Mouse (Mus musculus) heart, adult 8-10 months (tissue): ENCODE results near the gene Prkrip1. TPM values are rescaled to one million over a fixed set of nuclear protein-coding genes. Genes with fewer than 3 reads are reported as not detected.

Experiments used
- DNase-seq: peaks from one replicate; pipeline ENCODE4 v3.0.0; 2022; ENCODE audit warnings: low spot score
- total RNA-seq, 4 experiments: library from RNA; stranded (reverse); gene quantifications; 2 replicates each; pipeline ENCODE4 v1.2.4; 2022

Prkrip1 gene
- total RNA-seq, result 10 to 100 TPM; 14.8 to 21.1 (median 19.0) TPM

DNA sequence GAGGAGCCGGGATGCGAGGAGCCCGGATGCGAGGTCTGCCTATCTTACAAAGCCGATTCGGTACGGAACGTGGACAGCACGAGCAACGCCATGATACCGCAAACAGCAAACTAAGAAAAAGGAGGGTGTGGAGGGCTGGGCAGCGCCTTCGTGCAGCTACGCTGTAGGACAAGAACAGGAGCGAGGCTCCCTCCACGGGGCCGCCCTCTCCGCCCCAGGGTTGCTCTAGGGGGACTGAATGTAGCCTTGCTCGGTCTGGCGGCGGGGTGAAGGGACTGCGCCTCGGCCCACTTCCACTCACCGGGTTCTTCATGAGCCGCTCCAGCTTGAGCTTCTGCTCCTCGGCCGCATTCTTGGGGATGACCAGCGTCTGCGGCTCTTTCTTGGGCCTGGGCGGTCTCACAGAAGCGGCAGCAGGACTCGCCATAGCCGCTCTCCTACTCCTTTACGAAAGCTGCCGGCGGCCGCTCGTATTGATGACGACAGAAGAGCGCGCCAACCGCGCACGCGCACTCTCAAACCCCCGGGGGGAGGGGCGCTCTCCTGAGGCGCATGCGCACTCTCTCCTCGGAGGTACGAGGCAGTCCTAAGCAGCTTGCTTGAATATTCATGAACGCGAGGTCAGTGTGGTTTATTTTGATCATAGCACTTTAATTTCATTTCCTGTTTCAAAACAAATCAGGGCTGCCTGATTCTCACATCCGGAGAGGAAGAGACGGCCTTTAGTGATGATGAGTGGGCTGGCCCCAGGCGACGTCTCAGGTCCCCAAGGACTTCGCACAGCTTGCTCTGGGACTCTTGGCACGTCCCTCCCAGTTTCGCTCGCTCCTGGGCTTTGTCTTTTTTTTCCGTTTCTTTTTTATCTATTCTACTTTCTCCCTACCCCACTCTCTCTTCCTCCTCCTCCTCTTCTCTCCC, at the start of gene Prkrip1:
Prkrip1 (minus strand) TSS at position 490 of the 918 bp plus-strand sequence.
- DNase-seq, result peak; percentile 93

- no peak for DNase-seq
Measured at GRCm38 (mm10) chr5:136248441-136248840, 49.7 kb upstream of the Prkrip1 start.

DNA sequence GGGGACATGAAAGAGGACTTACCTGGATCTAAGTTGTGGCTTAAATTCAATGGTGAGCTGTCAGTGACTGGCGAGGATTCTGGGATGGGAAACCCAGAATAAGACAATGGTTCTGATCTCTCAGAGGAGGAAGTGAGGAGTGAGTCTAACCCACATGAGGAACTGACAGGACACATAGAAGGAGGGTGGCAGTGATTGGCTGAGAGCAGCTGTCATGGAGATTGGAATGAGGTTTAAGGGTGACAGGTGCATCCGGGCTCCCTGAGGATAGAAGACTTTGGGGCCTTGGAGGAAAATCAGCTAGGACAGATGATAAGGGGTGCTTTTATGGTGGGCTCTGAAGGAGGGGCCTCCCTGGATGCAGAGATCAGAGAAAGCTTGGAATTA, 47.7 kb upstream of the Prkrip1 start, which contains the start of gene Sh2b2:
Sh2b2 (minus strand) TSS at position 105 of the 387 bp plus-strand sequence.
- no peak for DNase-seq

DNA sequence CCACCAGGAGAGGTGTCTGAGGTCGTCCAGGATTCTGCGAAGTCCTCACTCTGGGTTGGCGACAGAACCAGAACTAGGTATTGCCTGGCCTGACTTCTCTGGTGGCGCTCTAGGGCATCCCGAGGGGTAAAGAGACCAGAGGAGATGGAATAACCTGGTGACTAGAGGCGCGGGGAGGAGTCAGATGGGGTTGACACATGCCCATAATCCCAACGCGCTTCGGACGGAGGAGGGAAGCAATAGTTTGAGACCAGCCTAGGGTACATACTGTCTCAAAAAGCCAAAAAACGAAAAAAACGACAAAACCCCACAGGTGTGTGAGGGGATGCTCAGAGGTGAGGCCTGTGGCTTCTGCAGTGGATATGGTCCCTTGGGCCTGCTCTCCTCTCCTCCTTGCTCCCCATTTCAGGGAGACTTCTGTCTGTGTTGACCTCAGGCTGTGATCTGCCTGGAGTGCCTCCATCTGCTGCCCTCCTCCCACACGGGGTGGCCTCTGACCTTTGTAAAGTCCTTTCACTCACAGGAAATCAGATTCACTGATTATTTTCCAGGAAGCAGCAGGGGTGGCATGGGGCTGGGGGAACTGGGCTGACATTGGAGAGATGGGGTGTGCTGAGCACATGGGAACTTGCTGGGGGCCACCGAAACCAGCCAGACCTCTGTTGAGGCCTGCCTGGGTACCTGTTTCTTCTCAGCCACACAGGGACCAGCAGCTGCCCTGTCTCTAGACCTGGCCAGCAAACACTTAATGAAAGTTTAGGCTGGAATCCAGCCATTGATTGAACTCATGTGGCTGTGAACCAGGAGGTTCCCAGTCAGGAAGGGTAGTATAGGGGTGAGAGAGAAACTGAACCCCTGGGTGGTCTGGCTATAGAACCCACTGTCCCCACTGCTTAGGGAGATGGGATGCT, 47.0 kb upstream of the Prkrip1 start:
- DNase-seq, result no peak

DNA sequence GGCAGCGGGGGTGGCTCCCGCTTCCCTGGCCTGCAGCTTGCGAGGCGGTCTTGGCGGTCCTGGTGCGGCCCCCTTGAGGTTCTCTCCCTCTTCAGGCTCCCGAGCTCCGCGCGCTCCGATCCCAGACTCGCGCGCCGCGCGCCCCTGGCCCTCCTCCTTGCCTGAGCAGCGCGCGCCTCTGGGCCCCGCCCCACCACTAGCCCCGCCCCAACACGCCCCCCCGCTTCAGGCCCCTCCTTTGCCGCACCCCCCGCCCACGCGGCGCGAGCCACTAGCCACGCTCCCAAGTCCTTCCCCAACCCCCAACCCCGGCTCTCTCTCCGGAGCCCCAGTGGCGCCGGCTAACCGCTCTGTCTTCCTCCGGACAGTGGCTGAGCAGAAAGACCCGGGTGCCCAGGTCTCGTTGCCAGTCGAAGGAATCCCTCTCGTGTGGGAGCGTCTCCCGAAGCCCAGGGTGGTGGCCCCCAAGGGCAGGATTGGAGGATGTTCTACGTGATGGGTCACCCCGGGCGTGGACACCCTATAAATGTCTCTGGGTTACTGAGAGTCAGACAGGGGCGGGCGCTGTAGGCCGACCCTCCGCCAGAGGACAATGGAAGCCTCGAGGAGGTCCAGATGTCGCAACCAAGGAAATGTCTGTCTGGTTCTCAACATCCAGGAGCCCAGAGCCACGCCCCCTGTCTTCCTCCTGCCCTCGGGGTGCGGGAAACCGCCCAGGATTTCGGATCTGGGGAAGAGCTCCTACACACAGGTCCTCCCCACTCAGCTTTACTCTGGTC, 46.2 kb upstream of the Prkrip1 start:
- peak; percentile 73 for DNase-seq

GRCm38 (mm10) chr5:136243851-136244761, 45.3 kb upstream of the Prkrip1 start:
- no peak for DNase-seq

DNA sequence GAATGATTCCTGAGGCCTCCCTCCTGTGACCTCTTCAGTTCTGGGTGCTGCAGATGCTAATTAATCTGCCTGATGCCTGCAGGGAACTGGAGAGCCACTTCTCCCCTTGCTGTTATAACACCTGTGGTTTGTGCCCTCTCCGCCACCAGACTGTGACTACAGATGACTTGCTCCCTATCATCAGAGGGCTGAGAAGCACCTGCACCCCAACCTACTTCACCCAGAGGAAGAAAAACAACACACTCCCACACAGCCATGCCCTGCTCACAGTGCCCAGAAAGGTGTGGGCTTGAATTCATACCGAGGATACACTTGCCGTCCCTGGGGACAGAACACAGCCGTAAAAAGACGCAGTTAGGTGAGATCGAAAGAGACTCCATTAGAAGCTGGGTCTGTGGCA, 42.4 kb upstream of the Prkrip1 start:
- DNase-seq, result no peak

DNA sequence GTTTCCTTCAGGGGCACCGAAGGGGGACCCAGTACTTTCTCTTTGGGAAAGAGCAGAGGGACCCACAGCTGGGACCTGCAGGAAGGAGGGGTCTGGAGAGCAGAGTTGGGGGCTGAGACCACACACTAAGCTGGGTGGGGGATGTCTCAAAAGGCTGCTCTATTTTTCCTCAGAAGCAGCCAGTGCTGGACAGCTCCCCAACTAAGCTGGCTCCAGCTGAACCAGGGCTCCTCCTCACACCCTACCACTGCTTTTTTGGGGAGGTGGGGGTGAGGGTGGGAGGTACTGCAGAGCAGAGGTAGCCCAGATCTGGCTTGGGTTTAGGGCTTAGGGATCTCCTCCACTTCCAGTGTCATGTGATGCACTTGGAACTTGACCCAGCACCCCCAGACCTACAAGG, 41.6 kb upstream of the Prkrip1 start:
- no peak for DNase-seq

DNA sequence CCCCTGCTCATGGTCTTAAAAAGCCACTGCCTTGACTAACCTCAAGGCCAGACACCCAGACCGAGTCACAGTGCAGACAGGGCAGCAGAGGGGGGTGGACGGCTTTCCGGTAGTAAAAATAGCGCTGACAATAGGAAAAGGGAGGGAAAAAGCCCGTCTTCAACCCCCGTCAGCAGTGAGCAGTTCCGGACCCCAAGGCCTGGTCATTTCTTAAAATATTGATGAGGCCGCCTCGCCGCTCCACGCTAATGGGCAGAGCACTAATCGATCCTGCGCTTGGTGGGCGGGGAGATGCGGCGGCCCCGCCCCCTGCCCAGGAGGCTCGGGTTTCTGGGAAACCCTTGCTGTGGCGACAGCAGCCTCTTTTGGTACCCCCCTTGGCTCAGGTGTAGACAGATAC, 38.8 kb upstream of the Prkrip1 start:
- DNase-seq, result no peak

DNA sequence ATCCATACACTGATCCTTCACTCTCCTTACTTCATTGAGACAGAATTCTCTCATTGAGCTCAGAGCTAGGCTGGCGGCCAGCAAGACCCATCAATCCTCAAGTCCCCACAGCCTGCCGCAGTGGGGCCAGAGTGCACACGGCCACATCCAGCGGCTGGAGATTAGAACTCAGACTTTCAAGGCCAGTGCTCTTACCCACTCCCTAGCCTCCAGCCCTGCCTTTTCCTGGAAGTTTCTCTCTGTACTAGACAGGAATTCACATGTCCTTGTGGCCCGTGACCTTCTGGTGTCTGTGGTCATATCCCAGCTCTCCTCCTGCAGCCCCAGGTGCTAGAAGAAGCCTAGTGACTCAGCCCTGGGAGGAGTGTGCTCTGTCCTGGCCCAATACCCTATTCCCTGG, 37.8 kb upstream of the Prkrip1 start:
- DNase-seq, result no peak

GRCm38 (mm10) chr5:136230348-136231035, 31.7 kb upstream of the Prkrip1 start:
- DNase-seq, result no peak

- DNase-seq, result no peak
Measured at GRCm38 (mm10) chr5:136226246-136226876, 27.6 kb upstream of the Prkrip1 start.

- no peak for DNase-seq
Measured at GRCm38 (mm10) chr5:136218585-136218984, 19.8 kb upstream of the Prkrip1 start.

DNA sequence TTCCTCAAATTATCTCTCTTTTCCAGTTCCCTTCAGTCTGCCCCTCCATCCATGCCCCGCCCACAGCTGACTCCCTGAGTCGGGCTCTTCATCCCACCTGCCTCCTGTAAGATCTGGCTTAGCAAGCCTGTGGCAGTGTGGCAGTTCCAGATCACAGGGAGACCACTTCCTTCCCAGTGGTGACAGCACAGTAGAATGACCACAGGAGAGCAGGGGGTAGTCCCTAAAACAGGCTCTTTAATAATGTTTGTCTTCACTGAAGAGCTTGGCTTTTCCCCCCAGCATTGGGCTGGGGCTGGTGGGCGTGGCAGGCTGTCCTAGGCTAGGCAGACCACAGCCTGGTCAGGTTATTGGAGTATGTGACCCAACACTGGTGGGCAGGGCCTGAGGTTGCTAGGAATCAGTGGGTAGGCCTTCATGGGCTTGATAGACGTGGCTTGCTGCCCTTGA, 19.2 kb upstream of the Prkrip1 start:
- DNase-seq, result no peak

GRCm38 (mm10) chr5:136217004-136217665, 18.4 kb upstream of the Prkrip1 start:
- DNase-seq, result no peak

DNA sequence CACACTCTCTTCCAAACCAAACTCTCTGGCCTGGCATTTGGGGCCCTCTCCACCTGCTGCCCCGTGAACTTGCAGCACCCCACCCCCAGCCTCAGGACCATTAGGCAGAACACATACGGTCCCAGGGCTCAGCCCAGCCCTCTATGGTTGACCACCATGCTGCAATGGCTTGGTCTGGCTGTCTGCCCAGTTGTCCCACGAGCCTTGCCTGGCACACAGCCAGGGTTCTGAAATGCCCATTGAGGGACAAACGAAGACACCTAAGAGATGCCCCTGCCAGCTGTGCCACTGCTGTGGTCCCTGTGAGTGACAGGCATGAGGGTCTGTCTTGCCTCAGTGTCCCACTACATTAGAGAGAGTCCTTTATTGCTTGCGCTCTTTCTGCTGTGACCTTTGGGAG, 17.2 kb upstream of the Prkrip1 start:
- DNase-seq, result no peak

GRCm38 (mm10) chr5:136215211-136215610, 16.4 kb upstream of the Prkrip1 start:
- DNase-seq, result no peak

DNA sequence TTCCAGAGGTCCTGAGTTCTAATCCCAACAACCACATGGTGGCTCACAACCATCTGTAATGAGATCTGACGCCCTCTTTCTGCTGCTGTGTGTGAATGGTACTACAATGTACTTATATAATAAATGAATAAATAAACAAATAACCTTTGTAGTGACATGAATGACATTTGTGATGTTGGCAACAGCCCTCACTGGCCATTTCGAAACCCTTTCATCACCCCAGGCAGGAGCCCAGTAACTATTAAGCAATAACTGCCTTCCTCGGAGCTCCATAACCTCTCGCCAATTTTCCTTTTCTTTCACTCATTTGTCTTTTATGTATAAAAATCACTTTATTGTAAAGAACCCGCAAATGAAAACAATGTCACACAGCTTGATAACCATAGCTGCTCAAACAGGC, 15.0 kb upstream of the Prkrip1 start:
- DNase-seq, result no peak

DNA sequence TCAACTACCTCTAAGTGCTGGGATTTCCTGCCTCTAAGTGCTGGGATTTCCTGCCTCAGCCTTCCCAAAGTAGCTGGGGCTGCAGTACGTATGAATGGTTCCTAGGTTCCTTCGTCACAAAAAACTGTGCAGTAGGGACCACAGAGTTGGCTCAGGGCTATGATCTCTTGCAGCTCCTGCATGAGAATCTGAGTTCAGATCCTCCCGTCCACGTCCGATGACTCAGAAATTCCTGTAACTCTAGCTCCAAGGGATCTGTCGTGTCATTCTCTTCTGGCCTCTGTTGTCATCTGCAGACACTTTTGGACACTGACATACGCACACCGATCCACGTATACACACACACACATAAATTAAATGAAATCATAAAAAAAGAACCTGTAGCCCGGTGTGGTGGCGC, 14.0 kb upstream of the Prkrip1 start:
- no peak for DNase-seq
